Comparison of ENCODE assay signal across 21 mouse cellular contexts in genomic region chr8:65206202-65206601, GRCm38 (mm10).
DNase-seq lines count a peak whose midpoint lies in the region; ATAC-seq and TF ChIP-seq lines count a peak whose summit lies in the region.
"Had no signal": no experiment of that assay in that cellular context is flagged by ENCODE, and none has a peak within 500 bp of the region (broad histone marks: within the 10 kb centered on the region; RNA-seq: fewer than 3 reads in every experiment).

No protein-coding gene starts in this region.

- no peaks in the 10 kb centered on the region for H3K36me3 ChIP-seq in intestine, postnatal 0 days (ENCODE audit: control insufficient read depth, insufficient read depth)
- no peaks in the 10 kb centered on the region for H3K36me3 ChIP-seq in intestine, embryonic 16.5 days (ENCODE audit: control insufficient read depth, insufficient read depth, low read length)
- H3K36me3 ChIP-seq in midbrain, postnatal 0 days (ENCODE audit: insufficient read depth, low read length), result no peaks in the 10 kb centered on the region
- H3K36me3 ChIP-seq in midbrain, embryonic 10.5 days, result no peaks in the 10 kb centered on the region
- H3K36me3 ChIP-seq: embryonic facial prominence, embryonic 12.5 days; midbrain, embryonic 13.5 days had no signal

- DNase-seq in midbrain, postnatal 0 days (ENCODE audit: low spot score), result no peak
- DNase-seq in midbrain, embryonic 10.5 days (ENCODE audit: low spot score), result no peak
- DNase-seq in ES-CJ7 (ENCODE audit: low read depth, low spot score) (peak; percentile 21), MN1 (ENCODE audit: low spot score) (no peak)
- no peak for DNase-seq in brain, embryonic 14.5 days (ENCODE audit: low read depth)
- DNase-seq in heart, adult 9 months (ENCODE audit: low spot score in 2 of 2), result no peak
- DNase-seq: adrenal gland, postnatal 14 days; cerebellum, adult 9-10 months; gastrocnemius, postnatal 10 days; kidney, adult 11 months; lung, adult 18-20 months; lung, postnatal 14 days; right cerebral cortex, postnatal 14 days; thymus, postnatal 36 days had no signal

- 95% methylated on average over 2 of the region's 2 CpGs for WGBS in intestine, postnatal 0 days
- WGBS in intestine, embryonic 16.5 days, result 97% methylated on average over 2 of the region's 2 CpGs
- WGBS in midbrain, postnatal 0 days, result 92% methylated on average over 2 of the region's 2 CpGs
- WGBS in midbrain, embryonic 10.5 days, result 91% methylated on average over 2 of the region's 2 CpGs

- TF ChIP-seq POLR2A in brain, embryonic 14.5 days (IDR thresholded peaks at IDR 0.05; ENCODE audit: borderline replicate concordance, extremely low read depth, insufficient read depth, insufficient read length, poor library complexity, severe bottlenecking), result no peak

- ATAC-seq in intestine, postnatal 0 days, result no peak
- no peak for ATAC-seq in intestine, embryonic 16.5 days
- ATAC-seq in midbrain, postnatal 0 days (ENCODE audit: low FRiP score), result no peak
- ATAC-seq: forebrain, embryonic 14.5 days; hindbrain, embryonic 16.5 days; midbrain, embryonic 13.5 days had no signal

- H3K27me3 ChIP-seq in intestine, postnatal 0 days (replicated peaks; ENCODE audit: control insufficient read depth, insufficient read depth, low read length), result no peaks in the 10 kb centered on the region
- no peaks in the 10 kb centered on the region for H3K27me3 ChIP-seq in intestine, embryonic 16.5 days (replicated peaks; ENCODE audit: control insufficient read depth, insufficient read depth, low read length)
- H3K27me3 ChIP-seq in midbrain, postnatal 0 days (ENCODE audit: insufficient read depth, low read length), result no peaks in the 10 kb centered on the region
- no peaks in the 10 kb centered on the region for H3K27me3 ChIP-seq in midbrain, embryonic 10.5 days (ENCODE audit: low read depth, poor library complexity, severe bottlenecking)
- H3K27me3 ChIP-seq: embryonic facial prominence, embryonic 12.5 days; midbrain, embryonic 13.5 days had no signal

- no peak overlapping the region for H3K4me3 ChIP-seq in intestine, postnatal 0 days (ENCODE audit: low read depth, low read length)
- H3K4me3 ChIP-seq in intestine, embryonic 16.5 days (ENCODE audit: low read length), result no peak overlapping the region
- H3K4me3 ChIP-seq in midbrain, postnatal 0 days (ENCODE audit: low read depth, low read length), result no peak overlapping the region
- H3K4me3 ChIP-seq in midbrain, embryonic 10.5 days, result no peak overlapping the region
- H3K4me3 ChIP-seq: embryonic facial prominence, embryonic 12.5 days; midbrain, embryonic 13.5 days had no signal

- peak; percentile 17; the same call in 1 of the 2 replicates for TF ChIP-seq CTCF in intestine, postnatal 0 days (IDR thresholded peaks at IDR 0.05; ENCODE audit: low read depth)
- TF ChIP-seq CTCF in midbrain, postnatal 0 days (IDR thresholded peaks at IDR 0.05), result peak; percentile 44
- TF ChIP-seq CTCF in brain, embryonic 14.5 days (IDR thresholded peaks at IDR 0.05; ENCODE audit: borderline replicate concordance, extremely low read depth, insufficient read depth, insufficient read length), result peak; percentile 18; the same call in 1 of the 2 replicates

- no peak overlapping the region for H3K4me2 ChIP-seq in intestine, postnatal 0 days (replicated peaks; ENCODE audit: low read depth)
- no peak overlapping the region for H3K4me2 ChIP-seq in intestine, embryonic 16.5 days (ENCODE audit: low read depth, low read length)
- no peak overlapping the region for H3K4me2 ChIP-seq in midbrain, postnatal 0 days (ENCODE audit: low read depth, low read length, poor library complexity, severe bottlenecking)
- H3K4me2 ChIP-seq: embryonic facial prominence, embryonic 12.5 days; heart, embryonic 11.5 days; midbrain, embryonic 13.5 days had no signal

- no peak overlapping the region for H3K27ac ChIP-seq in intestine, postnatal 0 days (ENCODE audit: low read depth, low read length)
- no peak overlapping the region for H3K27ac ChIP-seq in intestine, embryonic 16.5 days (ENCODE audit: low read length)
- H3K27ac ChIP-seq in midbrain, postnatal 0 days (ENCODE audit: low read depth, low read length), result no peak overlapping the region
- H3K27ac ChIP-seq in midbrain, embryonic 10.5 days (replicated peaks), result no peak overlapping the region
- H3K27ac ChIP-seq: embryonic facial prominence, embryonic 12.5 days; midbrain, embryonic 13.5 days had no signal

- no peaks in the 10 kb centered on the region for H3K4me1 ChIP-seq in intestine, postnatal 0 days (replicated peaks; ENCODE audit: control insufficient read depth, insufficient read depth, low read length)
- no peaks in the 10 kb centered on the region for H3K4me1 ChIP-seq in intestine, embryonic 16.5 days (ENCODE audit: control insufficient read depth, insufficient read depth, low read length)
- no peaks in the 10 kb centered on the region for H3K4me1 ChIP-seq in midbrain, postnatal 0 days (ENCODE audit: insufficient read depth, low read length)
- H3K4me1 ChIP-seq in midbrain, embryonic 10.5 days, result no peaks in the 10 kb centered on the region
- H3K4me1 ChIP-seq: embryonic facial prominence, embryonic 12.5 days; midbrain, embryonic 13.5 days had no signal

- no peaks in the 10 kb centered on the region for H3K9me3 ChIP-seq in intestine, postnatal 0 days (ENCODE audit: control insufficient read depth)
- H3K9me3 ChIP-seq in intestine, embryonic 16.5 days (ENCODE audit: control insufficient read depth, low read length), result no peaks in the 10 kb centered on the region
- no peaks in the 10 kb centered on the region for H3K9me3 ChIP-seq in midbrain, postnatal 0 days (ENCODE audit: low read length)
- H3K9me3 ChIP-seq in midbrain, embryonic 10.5 days (replicated peaks), result no peaks in the 10 kb centered on the region
- H3K9me3 ChIP-seq: embryonic facial prominence, embryonic 12.5 days; midbrain, embryonic 13.5 days had no signal

- H3K9ac ChIP-seq in intestine, postnatal 0 days (ENCODE audit: low read depth, low read length), result no peak overlapping the region
- H3K9ac ChIP-seq in intestine, embryonic 16.5 days (ENCODE audit: low read depth, low read length), result no peak overlapping the region
- no peak overlapping the region for H3K9ac ChIP-seq in midbrain, postnatal 0 days (replicated peaks; ENCODE audit: low read length, poor library complexity, severe bottlenecking)
- H3K9ac ChIP-seq: embryonic facial prominence, embryonic 12.5 days; midbrain, embryonic 13.5 days had no signal
